Mouse (Mus musculus): Measurements from ENCODE around the gene Wfdc17. TPM values are rescaled to one million over a fixed set of nuclear protein-coding genes. Genes with fewer than 3 reads are reported as not detected.

Gene Wfdc17
- 7.1 and 7.2 TPM in 2 replicates for polyA plus RNA-seq (2014; fragmentation: Nextera tagmentation; extraction: Ambion mirVana)

DNA sequence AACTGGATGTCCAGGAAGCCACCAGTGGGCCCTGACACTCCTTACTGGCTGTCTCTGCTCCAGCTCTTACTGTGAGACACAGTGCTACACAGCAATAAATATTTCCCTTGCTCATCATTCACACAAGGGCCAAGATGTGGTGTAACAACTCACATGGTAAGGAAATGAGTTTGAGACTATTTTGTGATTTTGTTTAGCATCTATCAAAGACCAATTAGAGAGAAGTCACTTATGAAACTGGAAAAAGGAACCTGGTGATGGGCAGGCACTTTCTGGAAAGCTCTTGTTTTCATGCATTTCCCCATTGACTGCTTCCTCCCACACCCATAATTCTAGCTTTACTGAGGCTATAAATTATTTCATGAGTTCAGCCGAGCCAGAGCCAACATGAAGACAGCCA is at the start of gene Wfdc17:
Gene Wfdc17 (plus strand): TSS at position 287 of the 400 bp plus-strand sequence.
- no peak within 1 kb of the TSS for H3K27ac ChIP-seq (ENCODE audit: low read depth, low read length)

DNA sequence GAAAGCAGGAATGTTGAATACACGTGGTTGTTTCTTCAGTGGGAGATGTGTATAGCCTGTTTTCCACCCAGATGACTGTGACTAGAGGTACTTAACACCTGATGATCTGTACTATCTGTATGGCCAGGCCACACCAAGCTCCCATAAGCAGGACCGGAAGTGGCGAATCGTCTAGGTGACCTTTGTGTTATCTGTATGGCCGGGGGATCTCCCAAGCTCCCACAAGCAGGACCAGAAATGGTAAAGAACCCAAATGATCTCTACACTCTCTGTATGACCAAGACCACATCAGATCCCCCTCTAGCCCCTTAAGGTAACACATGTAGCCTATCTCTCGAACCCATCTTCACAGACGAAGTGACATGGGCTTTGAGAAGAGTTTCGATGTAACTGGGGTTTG is 49.2 kb upstream of the Wfdc17 start:
- Histone ChIP-seq H3K4me2 (no peak overlapping the region), H3K4me1 (replicated peaks; ENCODE audit: control insufficient read depth, insufficient read depth, low read length) (no peaks in the 10 kb centered on the region), H3K4me3 (ENCODE audit: low read depth, low read length) (no peak overlapping the region), H3K9me3 (ENCODE audit: control insufficient read depth, low read length) (no peaks in the 10 kb centered on the region), H3K27ac (ENCODE audit: low read depth, low read length) (no peak overlapping the region), H3K27me3 (replicated peaks; ENCODE audit: control insufficient read depth, insufficient read depth, low read length) (no peaks in the 10 kb centered on the region), H3K9ac (ENCODE audit: low read depth, low read length) (no peak overlapping the region), H3K36me3 (ENCODE audit: control insufficient read depth, insufficient read depth, low read length) (no peaks in the 10 kb centered on the region)
- 79% methylated on average over 8 of the region's 8 CpGs for WGBS
- DNase-seq (ENCODE audit: low spot score) = no peak
- no peak for ATAC-seq (replicated peaks; ENCODE audit: low FRiP score)

More for the DNA sequence above, at the start of gene Wfdc17:
- Histone ChIP-seq H3K4me2 (no peak within 1 kb of the TSS), H3K4me3 (ENCODE audit: low read depth, low read length) (no peak within 1 kb of the TSS), H3K27me3 (replicated peaks; ENCODE audit: control insufficient read depth, insufficient read depth, low read length) (no peaks in the 10 kb centered on the region), H3K4me1 (replicated peaks; ENCODE audit: control insufficient read depth, insufficient read depth, low read length) (no peaks in the 10 kb centered on the region), H3K36me3 (ENCODE audit: control insufficient read depth, insufficient read depth, low read length) (no peaks in the 10 kb centered on the region), H3K9me3 (ENCODE audit: control insufficient read depth, low read length) (no peaks in the 10 kb centered on the region), H3K9ac (ENCODE audit: low read depth, low read length) (no peak within 1 kb of the TSS)
- WGBS = 39% methylated on average over 1 of the region's 1 CpGs
- DNase-seq (ENCODE audit: low spot score) (no peak), ATAC-seq (replicated peaks; ENCODE audit: low FRiP score) (no peak)

DNA sequence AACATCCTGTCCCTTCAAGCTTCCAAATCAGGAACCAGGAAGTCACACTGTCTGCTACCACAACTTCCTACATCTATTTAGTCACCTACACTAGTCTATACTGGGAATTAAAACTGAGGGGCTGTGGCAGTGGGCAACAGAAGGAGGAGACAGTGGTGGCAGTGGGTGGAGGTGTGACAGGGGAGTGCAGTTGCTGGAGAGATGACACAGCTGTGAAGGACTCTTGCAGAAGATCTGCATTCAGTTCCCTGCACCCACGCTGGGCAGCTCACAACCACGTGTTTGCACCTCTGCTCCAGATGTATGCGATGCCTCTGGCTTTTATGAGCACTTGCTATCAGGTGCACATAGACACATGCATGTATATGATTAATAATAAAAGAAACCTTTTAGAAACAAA is 46.3 kb upstream of the Wfdc17 start:
- 65% methylated on average over 3 of the region's 3 CpGs for WGBS
- Histone ChIP-seq H3K9me3 (ENCODE audit: control insufficient read depth, low read length) (no peaks in the 10 kb centered on the region), H3K27me3 (replicated peaks; ENCODE audit: control insufficient read depth, insufficient read depth, low read length) (no peaks in the 10 kb centered on the region), H3K9ac (ENCODE audit: low read depth, low read length) (no peak overlapping the region), H3K36me3 (ENCODE audit: control insufficient read depth, insufficient read depth, low read length) (no peaks in the 10 kb centered on the region), H3K27ac (ENCODE audit: low read depth, low read length) (no peak overlapping the region), H3K4me3 (ENCODE audit: low read depth, low read length) (no peak overlapping the region), H3K4me2 (no peak overlapping the region), H3K4me1 (replicated peaks; ENCODE audit: control insufficient read depth, insufficient read depth, low read length) (no peaks in the 10 kb centered on the region)
- no peak for ATAC-seq (replicated peaks; ENCODE audit: low FRiP score)
- no peak for DNase-seq (ENCODE audit: low spot score)

DNA sequence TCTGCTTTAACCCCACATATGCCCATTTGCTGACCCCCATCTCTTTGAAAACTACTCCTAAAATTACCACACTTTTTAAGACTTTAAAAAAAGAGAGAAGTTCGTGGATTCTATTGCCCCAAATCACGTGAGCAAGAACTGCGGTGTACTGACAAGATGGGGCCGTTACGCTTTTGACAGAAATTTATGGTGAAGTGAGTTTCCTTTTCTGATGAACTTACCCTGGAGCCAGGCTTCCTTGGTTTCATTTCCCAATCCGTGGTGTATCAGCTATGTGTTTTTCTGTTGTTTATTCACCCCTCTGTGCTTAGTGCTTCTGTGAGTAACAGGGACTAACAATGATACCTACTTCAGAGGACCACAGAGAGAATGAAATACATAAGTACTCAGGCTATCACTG is 45.0 kb upstream of the Wfdc17 start:
- H3K4me2 ChIP-seq = no peak overlapping the region
- H3K9me3 ChIP-seq (ENCODE audit: control insufficient read depth, low read length) = no peaks in the 10 kb centered on the region
- ATAC-seq (replicated peaks; ENCODE audit: low FRiP score) = no peak
- H3K9ac ChIP-seq (ENCODE audit: low read depth, low read length) = no peak overlapping the region
- H3K4me3 ChIP-seq (ENCODE audit: low read depth, low read length) = no peak overlapping the region
- DNase-seq (ENCODE audit: low spot score) = no peak
- WGBS = 61% methylated on average over 6 of the region's 6 CpGs
- H3K27ac ChIP-seq (ENCODE audit: low read depth, low read length) = no peak overlapping the region
- H3K4me1 ChIP-seq (replicated peaks; ENCODE audit: control insufficient read depth, insufficient read depth, low read length) = no peaks in the 10 kb centered on the region
- no peaks in the 10 kb centered on the region for H3K27me3 ChIP-seq (replicated peaks; ENCODE audit: control insufficient read depth, insufficient read depth, low read length)
- H3K36me3 ChIP-seq (ENCODE audit: control insufficient read depth, insufficient read depth, low read length) = no peaks in the 10 kb centered on the region

DNA sequence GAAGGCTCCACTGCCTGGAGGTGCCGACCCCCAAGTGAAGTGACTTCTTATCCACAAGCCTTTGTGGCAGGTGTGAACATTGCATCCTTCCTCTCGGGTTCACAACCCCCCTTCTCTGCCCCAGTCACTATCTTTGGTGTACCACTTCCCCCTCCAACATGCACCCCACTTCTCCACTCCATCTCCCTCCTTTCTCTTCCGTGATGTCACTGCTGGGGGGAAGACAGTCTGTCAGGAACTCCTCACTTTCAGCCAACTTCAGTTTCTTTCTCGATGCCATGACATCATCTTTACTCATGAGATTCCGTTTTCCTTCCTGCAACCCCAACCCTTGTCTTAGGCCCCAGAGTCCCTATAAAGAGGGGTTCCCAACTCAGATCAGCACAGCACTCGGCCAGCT is 41.6 kb upstream of the Wfdc17 start, which contains the start of gene Ccl4:
Gene Ccl4 (plus strand): TSS at position 381 of the 400 bp plus-strand sequence.
- Histone ChIP-seq H3K9me3 (ENCODE audit: control insufficient read depth, low read length) (no peaks in the 10 kb centered on the region), H3K36me3 (ENCODE audit: control insufficient read depth, insufficient read depth, low read length) (no peaks in the 10 kb centered on the region), H3K9ac (ENCODE audit: low read depth, low read length) (no peak within 1 kb of the TSS), H3K27me3 (replicated peaks; ENCODE audit: control insufficient read depth, insufficient read depth, low read length) (no peaks in the 10 kb centered on the region), H3K4me1 (replicated peaks; ENCODE audit: control insufficient read depth, insufficient read depth, low read length) (no peaks in the 10 kb centered on the region), H3K4me2 (no peak within 1 kb of the TSS), H3K4me3 (ENCODE audit: low read depth, low read length) (no peak within 1 kb of the TSS), H3K27ac (ENCODE audit: low read depth, low read length) (no peak within 1 kb of the TSS)
- ATAC-seq (replicated peaks; ENCODE audit: low FRiP score) (no peak), DNase-seq (ENCODE audit: low spot score) (no peak)
- WGBS = 65% methylated on average over 6 of the region's 6 CpGs

DNA sequence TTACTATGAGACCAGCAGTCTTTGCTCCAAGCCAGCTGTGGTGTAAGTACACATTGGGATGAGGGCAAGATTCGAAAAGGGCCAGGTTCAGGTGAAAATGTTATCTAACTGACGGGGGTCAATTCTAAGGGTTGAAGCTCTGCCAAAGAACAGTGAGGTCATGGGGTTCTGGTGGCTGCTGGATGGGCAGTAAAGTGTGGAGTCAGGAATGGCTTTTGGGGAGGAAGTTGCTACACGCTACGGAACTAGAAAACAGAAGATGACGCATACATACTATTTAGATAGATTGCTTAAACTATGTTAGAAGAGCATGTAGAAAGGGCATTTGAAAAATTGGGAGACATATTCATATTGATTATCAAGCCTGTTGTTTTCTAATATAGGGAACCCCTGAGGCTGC is 40.3 kb upstream of the Wfdc17 start:
- H3K9me3 ChIP-seq (ENCODE audit: control insufficient read depth, low read length) = no peaks in the 10 kb centered on the region
- no peaks in the 10 kb centered on the region for H3K4me1 ChIP-seq (replicated peaks; ENCODE audit: control insufficient read depth, insufficient read depth, low read length)
- no peak for ATAC-seq (replicated peaks; ENCODE audit: low FRiP score)
- H3K36me3 ChIP-seq (ENCODE audit: control insufficient read depth, insufficient read depth, low read length) = no peaks in the 10 kb centered on the region
- no peak for DNase-seq (ENCODE audit: low spot score)
- H3K27me3 ChIP-seq (replicated peaks; ENCODE audit: control insufficient read depth, insufficient read depth, low read length) = no peaks in the 10 kb centered on the region
- H3K27ac ChIP-seq (ENCODE audit: low read depth, low read length) = no peak overlapping the region
- 61% methylated on average over 5 of the region's 5 CpGs for WGBS
- no peak overlapping the region for H3K4me2 ChIP-seq
- H3K4me3 ChIP-seq (ENCODE audit: low read depth, low read length) = no peak overlapping the region
- no peak overlapping the region for H3K9ac ChIP-seq (ENCODE audit: low read depth, low read length)

DNA sequence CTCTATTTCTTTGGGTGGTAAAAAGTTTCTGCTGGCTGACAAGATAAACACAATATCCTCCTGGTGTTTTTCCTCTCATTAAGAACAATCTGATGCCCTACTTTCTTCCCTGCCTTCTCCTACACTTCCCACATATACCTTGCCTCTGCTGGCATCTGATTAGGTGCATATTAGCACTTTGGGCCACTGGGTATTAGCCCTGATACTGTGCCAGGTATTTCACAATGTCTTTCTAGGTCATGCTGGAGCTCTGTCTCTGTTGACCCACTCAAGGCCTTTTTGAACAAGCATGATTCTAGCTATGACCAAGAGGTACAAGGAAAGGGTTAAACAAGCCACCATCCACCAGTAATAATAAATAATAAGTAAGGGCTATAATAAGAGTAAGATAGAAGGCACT is 32.0 kb upstream of the Wfdc17 start:
- no peak for DNase-seq (ENCODE audit: low spot score)
- ATAC-seq (replicated peaks; ENCODE audit: low FRiP score) = no peak

DNA sequence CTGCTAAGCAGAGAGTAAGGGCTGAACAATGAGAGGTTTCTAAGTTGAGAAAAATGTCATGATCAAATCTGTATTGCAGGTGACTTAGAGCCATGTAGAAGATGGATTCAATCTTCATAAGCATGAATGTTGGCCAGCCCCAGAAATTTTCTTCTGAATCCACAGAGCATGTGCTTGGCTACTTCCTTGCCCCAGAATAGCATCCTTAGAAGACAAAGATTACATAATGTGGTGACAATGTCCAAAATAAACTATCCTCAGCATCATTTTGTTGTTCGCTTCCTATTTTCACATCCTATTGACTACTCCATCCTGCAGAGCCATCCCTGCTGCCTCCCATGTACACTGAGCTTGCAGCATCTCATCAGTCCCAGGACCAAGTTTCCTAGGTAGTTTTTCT is 28.1 kb upstream of the Wfdc17 start:
- Histone ChIP-seq H3K4me3 (ENCODE audit: low read depth, low read length) (no peak overlapping the region), H3K27ac (ENCODE audit: low read depth, low read length) (no peak overlapping the region), H3K4me1 (replicated peaks; ENCODE audit: control insufficient read depth, insufficient read depth, low read length) (no peaks in the 10 kb centered on the region), H3K9me3 (ENCODE audit: control insufficient read depth, low read length) (no peaks in the 10 kb centered on the region), H3K4me2 (no peak overlapping the region), H3K36me3 (ENCODE audit: control insufficient read depth, insufficient read depth, low read length) (no peaks in the 10 kb centered on the region), H3K27me3 (replicated peaks; ENCODE audit: control insufficient read depth, insufficient read depth, low read length) (no peaks in the 10 kb centered on the region), H3K9ac (ENCODE audit: low read depth, low read length) (no peak overlapping the region)
- ATAC-seq (replicated peaks; ENCODE audit: low FRiP score) (no peak), DNase-seq (ENCODE audit: low spot score) (no peak)
- WGBS = 86% methylated on average over 1 of the region's 1 CpGs

More for the DNA sequence above, 32.0 kb upstream of the Wfdc17 start:
- Histone ChIP-seq H3K36me3 (ENCODE audit: control insufficient read depth, insufficient read depth, low read length) (no peaks in the 10 kb centered on the region), H3K27ac (ENCODE audit: low read depth, low read length) (no peak overlapping the region), H3K9ac (ENCODE audit: low read depth, low read length) (no peak overlapping the region), H3K4me2 (no peak overlapping the region), H3K4me1 (replicated peaks; ENCODE audit: control insufficient read depth, insufficient read depth, low read length) (no peaks in the 10 kb centered on the region), H3K9me3 (ENCODE audit: control insufficient read depth, low read length) (no peaks in the 10 kb centered on the region), H3K4me3 (ENCODE audit: low read depth, low read length) (no peak overlapping the region), H3K27me3 (replicated peaks; ENCODE audit: control insufficient read depth, insufficient read depth, low read length) (no peaks in the 10 kb centered on the region)

DNA sequence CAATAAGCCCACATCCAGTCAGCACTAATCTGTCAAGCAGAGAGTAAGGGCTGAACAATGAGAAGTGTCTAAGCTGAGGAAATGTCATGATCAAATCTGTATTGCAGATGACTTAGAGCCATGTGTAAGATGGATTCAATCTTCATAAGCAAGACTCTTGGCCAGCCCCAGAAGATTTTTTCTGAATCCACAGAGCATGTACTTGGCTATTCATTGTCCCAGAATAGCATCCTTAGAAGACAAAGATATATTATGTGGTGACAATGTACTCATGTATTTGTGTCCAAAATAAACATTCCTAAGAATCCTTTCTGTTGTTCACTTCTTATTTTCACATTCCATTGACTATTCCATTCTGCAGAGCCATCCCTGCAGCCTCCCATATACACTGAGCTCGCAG is 13.9 kb upstream of the Wfdc17 start:
- Histone ChIP-seq H3K9me3 (ENCODE audit: control insufficient read depth, low read length) (no peaks in the 10 kb centered on the region), H3K4me3 (ENCODE audit: low read depth, low read length) (no peak overlapping the region), H3K36me3 (ENCODE audit: control insufficient read depth, insufficient read depth, low read length) (no peaks in the 10 kb centered on the region), H3K27ac (ENCODE audit: low read depth, low read length) (no peak overlapping the region), H3K4me2 (no peak overlapping the region), H3K27me3 (replicated peaks; ENCODE audit: control insufficient read depth, insufficient read depth, low read length) (0 out of 2 replicates have a peak, but pooled peaks cover under 1% of the 10 kb centered on the region), H3K9ac (ENCODE audit: low read depth, low read length) (no peak overlapping the region), H3K4me1 (replicated peaks; ENCODE audit: control insufficient read depth, insufficient read depth, low read length) (no peaks in the 10 kb centered on the region)
- ATAC-seq (replicated peaks; ENCODE audit: low FRiP score) (no peak), DNase-seq (ENCODE audit: low spot score) (no peak)
- 76% methylated on average over 1 of the region's 1 CpGs for WGBS

All from liver, embryonic 11.5 days (tissue).